Mouse (Mus musculus) ES-Bruce4 (cell line): ENCODE measurements around the gene Cdkal1.

ENCODE experiments used
- CTCF ChIP-seq: IDR thresholded peaks from one replicate; pipeline ENCODE4 v1.8.1; 2011; ENCODE audit warnings: low read depth, low read length
- POLR2A ChIP-seq: IDR thresholded peaks from one replicate; pipeline ENCODE4 v1.8.1; 2011; ENCODE audit warnings: low read length; ENCODE audit not compliant: insufficient read depth

- TF ChIP-seq CTCF (no peak), POLR2A (no peak)
These were observed 79.8 kb downstream of the Cdkal1 start for GRCm38 (mm10) chr13:29775603-29776230.
